Mouse (Mus musculus) cerebral cortex, adult 2 months (tissue): ENCODE results near the gene Fam53b.

ENCODE experiments used
- WGBS: fragments of 180-500 bp; shearing (Covaris S2); methylation state at CpG from one replicate; pipeline ENCODE4 v1.1.7; 2018; 5-methylcytosine and 5-hydroxymethylcytosine counted together

Fam53b gene

DNA sequence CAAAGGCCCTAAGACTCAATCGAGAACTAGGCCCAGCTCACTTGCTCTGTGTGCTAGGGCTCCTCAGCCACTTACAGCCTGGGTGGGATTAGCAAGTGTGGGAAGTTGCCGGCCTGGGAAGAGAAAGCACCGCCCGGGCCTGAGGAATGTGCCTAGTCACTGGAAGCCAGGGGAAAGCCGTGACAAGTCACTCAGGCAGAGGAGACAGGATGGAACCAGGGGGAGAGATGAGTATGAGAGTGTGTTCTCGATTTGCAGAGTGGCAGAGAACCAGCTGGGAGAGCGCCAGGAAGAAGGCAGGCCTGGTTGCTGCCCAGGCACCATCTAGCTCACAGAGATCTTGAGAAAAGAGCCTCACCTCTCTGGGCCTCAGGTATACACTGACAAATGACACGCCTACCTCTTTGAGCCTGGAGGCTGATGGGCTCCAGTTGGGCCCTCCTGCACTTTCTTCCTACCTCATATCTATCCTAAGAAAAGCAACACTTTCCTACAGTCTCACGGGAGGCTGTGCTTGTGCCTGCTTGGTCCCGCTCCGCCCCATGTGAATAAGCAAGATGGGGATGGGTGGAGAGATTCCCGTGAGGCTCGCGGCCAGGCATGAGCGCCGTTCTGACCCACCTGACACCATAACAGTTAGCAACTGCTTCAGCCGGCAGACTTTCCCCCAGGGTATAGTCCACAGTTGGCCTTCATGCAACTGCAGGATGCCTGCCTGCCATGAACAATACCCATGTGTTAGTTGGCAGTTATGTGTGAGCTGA is 77.4 kb downstream of the Fam53b start:
- WGBS: 45% methylated on average over 17 of the region's 17 CpGs

DNA sequence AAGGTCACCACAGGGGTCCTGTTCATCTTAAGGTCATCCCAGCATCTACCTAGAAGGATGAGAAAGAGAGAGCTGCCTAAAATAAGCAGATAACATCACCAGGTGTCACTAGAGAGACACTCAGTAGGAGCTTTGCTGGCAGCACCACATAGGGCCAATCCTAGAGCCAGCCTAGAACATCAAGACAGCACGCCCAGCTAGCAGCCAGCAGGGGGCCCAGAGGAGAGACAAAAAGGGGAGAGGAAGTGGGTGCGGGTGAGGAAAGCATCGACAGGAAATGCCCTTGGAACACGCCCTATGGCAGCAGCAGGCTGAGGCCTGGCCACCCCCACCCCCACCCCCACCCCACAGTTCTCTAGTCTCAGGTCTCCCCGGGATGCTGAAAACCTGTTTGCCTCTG is 78.5 kb downstream of the Fam53b start:
- WGBS: 62% methylated on average over 5 of the region's 5 CpGs

DNA sequence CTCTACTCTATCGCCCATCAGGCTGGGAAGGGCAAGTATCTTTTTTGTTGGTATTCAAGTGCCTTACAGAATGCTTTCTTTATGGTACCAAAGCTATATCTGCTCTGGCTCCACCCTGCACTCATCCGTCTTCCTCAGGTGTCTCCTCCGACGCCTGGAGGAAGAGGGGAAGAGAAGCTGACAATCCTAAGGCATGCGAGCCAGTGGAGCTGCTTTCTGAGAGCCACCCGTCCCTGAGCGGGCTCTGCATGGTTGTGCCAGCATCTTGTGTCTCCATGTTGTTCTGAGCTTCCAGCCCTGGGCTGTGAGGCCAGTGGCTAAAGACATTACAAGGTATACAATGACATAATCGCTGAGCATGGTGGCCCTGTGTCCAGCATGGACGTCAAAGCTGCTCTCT is 79.5 kb downstream of the Fam53b start:
- WGBS: 87% methylated on average over 9 of the region's 9 CpGs

DNA sequence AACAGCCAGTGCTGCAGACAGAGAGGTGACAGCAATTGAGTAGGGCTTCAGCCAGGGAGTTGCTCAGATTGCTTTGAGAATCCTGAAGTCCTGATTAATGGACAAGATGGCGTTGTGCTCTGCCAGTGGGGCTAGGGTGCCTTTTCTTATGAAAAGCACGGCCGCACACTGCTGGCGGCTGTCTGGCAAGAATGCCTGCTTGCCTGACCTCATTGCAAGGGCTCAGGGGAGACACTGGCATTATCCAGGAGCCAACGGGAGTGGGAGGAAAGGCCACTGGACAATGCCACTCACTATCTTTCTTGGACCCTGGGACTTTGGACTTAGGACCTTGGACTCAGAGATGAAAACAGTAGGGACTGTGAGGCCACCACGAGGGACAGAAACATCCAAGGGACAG is 80.2 kb downstream of the Fam53b start:
- WGBS: 62% methylated on average over 6 of the region's 6 CpGs

DNA sequence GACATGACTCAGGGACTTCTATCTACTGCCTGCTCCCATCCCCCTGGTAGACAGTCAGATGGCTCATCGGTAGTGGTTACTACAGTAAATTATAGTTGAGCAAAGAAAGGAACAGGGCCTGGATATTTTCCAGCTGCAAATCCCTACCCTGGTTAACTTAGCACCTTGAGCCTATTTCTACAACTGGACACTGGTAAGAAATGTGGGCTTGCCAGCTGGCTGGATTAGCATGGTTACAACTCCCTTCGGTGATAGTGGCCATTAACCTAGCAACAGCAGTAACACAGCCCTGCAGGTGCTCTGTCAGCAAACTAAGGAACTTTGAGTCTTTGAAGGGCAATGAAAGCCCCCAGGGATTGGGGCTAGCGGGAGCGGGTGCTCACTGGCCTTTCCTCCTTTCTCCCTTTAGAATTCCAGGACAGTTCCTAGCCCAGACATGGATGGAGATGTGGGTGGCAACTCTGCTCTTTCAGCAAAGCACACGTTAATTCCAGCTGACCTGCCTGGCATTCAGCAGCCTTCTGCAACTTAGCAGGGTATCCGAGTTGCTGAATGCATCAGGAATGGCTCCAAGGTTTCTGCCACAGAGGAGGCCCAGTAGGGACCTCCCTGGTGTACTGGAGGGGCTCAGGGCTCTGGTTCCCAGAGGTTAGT is 81.4 kb downstream of the Fam53b start:
- WGBS: 57% methylated on average over 6 of the region's 6 CpGs

DNA sequence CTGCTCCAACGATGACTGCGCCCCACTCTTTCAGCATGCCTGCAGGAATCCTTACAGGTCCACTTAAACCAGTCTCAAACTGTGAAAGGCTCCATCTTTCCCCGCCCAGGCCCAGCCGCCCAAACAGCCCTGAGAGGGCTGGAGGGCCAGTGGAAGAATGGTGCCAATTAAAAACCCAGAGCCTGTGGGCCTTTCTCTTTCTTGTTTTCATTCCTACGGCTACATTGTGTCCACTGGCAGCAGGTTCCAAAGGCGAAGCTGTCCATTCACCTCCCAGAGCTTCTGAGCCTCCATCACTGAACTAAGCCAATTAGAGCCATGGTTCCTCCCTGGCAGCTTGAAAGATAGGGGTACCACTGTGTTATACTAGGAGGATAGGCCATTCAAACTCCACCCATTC is 82.1 kb downstream of the Fam53b start:
- WGBS: 71% methylated on average over 6 of the region's 6 CpGs

DNA sequence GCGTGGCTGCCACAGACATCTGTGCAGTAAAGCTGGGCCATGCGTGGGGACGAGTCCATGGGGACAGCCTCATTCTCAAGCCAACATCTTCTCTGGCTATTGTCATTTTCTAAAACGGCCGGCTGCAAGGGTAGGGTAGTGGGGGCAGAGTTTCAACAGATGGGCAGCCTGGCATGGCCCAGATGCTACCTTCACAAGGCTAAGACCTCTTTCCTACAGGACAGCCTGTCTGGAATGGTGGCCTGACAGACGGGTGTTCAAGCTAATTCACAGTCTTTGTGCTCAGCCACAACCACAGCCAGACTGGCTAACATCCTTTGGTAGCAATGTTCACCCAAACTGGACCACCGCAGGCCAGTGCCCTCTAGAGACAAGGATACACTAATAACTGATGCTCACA is 83.2 kb downstream of the Fam53b start:
- 60% methylated on average over 7 of the region's 7 CpGs for WGBS

DNA sequence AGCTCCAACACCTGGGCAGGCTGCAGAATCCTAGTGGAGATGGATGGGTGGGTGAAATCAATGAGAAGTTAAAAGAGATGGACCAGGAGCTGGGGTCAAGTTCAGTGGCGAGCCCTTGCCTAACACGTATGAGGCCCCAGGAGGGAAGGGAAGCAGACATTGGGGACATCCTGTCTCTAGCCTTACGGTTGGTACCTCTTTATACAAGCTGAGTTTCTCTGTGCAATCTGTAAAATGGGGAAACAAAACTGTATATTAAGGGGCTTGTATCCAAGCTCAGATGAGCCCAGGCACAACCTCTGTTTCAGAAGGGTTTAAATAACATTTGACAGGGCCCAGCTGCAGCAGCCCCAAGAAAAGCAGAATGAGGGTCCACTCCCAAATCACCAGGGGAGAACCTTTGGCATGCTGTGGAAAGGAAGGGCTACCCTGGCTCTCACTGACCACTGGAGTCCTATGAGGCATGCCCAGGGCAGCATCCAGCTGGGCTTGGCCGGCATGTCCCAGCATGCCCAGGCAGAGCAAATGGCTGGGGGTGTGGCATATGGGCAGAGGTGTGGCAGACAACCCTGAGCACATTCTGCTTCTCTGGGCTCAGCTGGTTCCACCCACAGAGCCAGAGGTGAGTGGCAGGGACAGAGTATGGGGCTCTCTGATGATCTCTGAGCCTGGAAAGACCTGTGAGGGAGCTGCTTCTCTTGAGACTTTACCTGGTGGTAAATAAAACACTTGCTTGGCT is 84.4 kb downstream of the Fam53b start:
- WGBS: 87% methylated on average over 4 of the region's 4 CpGs

DNA sequence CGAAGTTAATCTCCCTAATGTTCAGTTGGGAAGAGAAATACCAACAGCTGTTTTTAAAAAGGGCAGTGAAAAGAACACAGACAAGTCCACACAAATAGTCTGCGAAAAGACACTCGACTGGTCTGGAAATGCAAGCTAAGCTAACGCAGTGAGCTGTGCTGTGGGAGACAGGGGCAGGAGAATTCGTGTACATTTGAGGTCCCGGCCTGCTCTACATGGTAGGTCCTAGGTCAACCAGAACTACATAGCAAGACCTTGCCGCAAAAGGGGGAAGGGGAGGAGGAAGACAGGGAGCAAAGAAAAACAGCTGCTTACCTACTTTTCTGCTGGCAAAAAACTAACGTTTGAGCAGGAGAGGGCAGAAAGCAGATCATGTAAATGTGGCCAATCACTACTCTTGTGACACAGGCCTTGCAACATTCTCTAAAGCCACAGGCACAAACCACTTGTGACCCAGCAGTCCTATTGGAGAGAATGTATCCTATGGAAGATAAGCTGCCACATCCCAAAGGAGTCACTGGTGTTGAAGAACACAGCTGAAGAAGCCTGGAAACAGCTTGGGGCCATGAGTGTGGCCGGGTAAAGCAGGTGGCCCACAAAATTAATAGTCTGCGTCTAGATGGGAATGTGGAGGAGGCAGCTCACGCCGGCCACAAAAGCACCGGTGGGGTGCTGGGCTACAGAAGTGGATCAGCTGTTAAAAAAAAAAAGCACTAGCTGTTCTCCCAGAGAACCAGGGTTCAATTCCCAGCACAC is 87.4 kb downstream of the Fam53b start:
- WGBS: 69% methylated on average over 13 of the region's 13 CpGs

DNA sequence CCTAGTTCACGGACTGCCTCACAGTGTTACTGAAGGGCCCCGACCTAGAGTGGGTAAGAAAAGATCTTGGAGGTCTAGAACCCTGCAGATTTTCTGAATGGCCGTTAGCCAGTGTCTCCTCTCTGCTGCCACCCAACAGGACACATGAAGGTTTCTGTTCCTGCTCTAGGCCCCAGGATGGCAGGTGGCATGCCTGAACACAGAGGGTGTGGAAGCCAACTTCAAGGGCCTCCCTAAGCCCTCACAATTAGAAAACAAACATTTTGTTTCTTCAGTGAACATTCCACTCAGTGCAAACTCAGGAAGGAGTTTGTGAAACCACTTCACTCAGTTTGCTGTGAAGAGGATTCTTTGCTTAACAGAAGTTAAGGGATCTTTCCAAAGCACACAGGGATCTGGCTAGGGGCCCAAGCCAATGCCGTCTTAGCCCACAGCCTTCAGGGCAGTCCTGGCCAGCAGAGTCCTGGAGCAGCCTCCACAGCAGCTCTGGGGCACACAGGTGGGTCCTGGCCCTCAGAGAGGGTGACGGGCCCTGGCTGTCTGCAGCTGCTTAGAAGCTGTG is 89.1 kb downstream of the Fam53b start:
- WGBS: 74% methylated on average over 5 of the region's 5 CpGs

DNA sequence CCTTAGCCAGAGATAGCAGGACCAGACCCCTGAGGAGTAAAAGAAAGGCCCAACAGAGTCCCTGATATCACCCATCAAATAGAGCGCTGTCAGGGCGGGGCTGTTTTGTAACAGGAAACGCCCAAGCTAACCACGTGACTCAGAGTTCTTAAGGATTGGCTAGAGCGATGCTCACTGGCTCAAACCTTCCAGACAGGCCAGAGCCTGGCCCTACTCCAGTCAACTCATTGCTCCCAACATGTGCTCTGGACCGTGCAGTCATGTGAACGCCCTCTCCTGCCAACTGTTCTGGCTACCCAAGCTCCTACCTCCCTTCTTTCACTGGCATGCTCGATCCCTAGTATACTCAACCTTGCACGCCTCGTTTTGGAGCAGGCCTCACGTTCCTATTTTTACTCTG is 89.8 kb downstream of the Fam53b start:
- 48% methylated on average over 11 of the region's 11 CpGs for WGBS

DNA sequence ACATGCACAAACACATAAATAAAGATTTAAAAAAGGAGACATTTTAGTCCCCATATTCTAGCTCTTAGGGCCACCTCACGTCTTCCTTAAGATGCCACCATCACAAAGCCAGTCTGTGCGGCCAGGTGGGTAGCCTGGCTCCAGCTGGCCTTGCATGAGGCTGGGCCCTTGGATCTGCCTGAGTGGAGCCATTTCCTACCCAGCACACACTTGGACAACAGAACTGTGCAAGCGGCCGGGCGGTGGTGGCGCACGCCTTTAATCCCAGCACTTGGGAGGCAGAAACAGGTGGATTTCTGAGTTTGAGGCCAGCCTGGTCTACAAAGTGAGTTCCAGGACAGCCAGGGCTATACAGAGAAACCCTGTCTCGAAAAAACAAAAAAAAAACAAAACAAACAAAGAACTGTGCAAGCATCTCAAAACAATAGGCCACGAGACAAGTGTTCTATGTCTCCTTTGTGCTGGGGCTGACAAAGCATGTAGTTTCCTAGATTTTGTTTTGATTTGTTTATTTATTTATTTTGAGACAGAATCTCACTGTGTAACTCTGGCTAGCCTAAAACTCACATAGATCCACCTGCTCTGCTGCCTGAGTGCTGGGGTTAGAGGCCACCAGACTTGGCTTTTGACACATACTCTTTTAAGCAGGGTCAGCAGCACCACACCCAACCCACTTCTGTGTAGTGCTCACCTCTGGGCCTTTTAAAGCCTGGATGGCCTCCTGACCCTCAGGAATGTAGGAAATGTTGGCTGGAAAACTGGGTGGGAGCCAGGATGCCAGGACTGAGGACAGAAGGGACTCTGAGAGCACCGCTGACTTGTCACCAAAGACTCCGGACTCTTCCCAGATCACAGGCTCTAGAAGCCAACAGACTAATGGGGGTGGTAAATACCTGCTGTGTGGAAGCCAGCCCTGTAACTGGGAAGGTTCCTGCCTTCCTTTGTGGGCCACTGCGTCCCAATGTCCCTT is 91.0 kb downstream of the Fam53b start:
- 78% methylated on average over 12 of the region's 12 CpGs for WGBS

DNA sequence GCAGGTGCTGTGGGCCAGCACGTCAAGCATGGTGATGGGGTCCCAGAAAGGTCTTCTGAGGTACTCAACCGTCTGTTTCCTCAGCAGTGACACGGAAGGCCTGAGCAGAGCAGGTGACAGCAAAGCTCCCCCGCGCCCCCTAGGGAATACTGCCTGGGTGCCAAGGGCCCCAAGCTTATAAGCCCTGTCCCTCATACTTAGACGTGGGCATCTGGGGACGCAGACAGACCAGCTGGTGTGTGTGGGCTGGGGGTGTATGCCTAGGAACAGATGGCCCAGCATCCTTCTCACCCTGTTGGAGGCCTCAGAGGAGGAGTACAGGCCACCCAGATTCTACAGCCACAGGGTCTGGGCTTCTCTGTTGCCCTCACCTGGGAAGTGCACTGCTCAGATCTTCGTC is 93.1 kb downstream of the Fam53b start:
- WGBS: 61% methylated on average over 8 of the region's 8 CpGs

DNA sequence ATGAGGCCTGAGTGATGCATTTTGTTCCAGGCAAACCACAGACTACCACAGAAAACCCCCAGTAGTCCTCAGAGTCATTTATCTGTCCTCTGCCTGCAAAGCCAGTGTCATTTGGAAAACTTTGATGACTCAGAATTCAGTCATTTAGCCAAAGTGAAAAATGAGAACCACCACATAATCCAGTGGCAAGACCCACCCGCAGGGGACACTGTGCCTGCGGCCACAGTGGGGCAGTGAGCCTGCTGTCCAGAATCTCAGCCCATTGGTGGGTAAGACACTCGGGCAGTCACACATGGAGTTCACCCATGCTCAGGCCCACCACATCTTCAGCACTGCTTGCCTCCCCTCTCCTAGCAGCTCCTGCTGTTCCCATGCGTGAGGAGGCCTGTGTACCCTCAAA is 94.1 kb downstream of the Fam53b start:
- WGBS: 86% methylated on average over 4 of the region's 4 CpGs

DNA sequence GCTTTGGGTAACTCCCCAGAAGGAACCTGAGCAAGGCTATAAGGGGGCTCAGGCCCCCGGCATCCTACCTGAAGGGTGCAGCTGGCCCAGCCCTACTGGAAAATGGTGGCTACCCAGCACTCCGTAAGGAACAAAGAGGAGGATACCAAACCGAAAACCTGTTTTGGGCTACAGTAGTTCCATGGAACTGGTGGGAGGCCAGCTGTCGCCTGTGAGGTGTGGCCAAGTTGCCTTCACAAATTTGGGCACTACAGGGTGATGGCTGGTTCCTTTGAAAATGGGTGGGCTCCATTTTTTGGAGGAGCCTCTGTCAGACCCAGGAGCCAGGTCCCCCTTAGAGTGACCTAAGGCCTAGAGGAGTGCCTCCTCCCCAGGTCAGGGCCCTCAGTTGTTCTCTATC is 98.4 kb downstream of the Fam53b start:
- 66% methylated on average over 4 of the region's 4 CpGs for WGBS

DNA sequence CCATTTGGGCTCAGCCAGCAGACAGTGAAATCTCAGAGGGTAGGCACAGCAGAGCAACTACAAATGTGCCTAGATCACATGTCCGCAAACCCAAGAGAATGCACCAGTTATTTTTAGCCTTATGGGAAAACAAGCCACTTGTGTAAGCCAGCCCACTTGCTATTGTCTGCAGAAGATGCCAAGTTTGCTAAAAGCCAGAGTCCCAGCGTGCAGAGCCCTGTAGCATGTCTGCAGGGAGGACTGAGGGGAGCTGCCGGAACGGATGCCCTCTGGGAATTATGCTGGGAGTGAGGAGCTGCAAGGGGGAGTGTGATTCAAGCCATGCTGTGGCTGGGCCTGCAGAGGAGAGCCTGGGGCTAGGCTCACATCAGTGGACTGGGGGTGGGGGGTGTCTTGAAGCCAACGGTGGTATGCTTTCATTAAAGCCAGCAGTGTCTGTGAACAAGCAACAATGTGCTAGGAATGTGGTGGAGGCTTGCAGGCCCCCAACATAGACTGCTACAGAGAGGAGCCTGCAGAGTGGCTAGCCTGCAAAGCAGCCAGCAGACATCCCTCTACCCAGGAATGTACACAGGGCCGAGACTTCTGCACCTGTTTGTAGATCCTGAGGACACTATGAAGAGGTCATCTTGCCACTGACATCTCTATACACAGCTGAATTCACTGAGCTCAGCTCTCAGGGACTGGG is 99.3 kb downstream of the Fam53b start:
- 10% methylated on average over 6 of the region's 6 CpGs for WGBS

DNA sequence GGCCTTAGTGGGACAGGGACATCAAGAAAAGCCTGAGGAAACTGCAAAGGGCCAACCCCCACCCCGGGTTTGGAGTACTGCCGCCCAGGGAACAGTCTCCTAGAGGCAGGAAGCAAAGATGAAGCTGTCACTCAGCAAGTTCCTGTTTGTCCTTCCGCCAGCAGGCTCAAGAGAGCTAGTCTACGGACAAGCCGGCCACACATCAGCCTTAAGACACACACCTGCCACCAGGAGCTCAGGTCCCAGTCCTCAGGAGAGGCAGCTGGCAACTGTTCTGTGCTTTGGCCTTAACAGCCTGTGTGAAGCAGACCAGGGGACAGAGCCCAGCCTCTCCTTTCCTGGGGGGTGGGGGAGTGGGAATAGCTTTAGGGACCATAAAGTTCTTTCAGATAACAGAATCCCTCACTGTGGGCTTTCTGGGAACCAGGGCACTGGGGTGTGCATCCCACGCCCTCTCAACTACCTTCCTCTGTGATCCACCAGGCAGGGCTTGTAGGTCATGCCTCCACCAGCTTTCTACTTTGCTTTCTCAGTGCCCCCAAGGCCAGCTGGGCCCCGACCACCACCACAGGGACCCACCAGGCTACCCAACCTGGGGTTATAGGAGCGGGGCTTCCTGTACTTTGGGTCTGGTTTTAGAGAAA is 100.1 kb downstream of the Fam53b start:
- WGBS: 64% methylated on average over 8 of the region's 8 CpGs

DNA sequence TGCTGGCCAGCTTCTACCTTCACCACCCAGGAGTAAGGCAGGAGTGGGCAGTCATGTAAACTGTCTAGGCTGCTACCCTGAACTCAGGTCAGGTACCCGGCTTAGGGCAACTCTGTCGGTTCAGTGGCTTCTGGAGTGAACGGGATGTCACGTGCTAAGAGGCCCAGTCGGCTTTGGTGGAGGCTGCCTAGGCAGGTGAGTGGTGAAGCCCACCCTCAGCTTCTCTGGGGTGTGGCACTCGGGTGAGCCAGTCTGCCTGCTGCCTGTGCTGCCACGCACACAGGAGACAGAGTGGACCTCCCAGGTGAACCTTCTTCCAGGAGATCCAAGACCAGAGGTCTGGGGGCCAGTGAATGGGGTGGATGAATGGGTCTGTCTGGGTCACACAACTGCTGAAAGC is 100.7 kb downstream of the Fam53b start:
- WGBS: 79% methylated on average over 7 of the region's 7 CpGs

DNA sequence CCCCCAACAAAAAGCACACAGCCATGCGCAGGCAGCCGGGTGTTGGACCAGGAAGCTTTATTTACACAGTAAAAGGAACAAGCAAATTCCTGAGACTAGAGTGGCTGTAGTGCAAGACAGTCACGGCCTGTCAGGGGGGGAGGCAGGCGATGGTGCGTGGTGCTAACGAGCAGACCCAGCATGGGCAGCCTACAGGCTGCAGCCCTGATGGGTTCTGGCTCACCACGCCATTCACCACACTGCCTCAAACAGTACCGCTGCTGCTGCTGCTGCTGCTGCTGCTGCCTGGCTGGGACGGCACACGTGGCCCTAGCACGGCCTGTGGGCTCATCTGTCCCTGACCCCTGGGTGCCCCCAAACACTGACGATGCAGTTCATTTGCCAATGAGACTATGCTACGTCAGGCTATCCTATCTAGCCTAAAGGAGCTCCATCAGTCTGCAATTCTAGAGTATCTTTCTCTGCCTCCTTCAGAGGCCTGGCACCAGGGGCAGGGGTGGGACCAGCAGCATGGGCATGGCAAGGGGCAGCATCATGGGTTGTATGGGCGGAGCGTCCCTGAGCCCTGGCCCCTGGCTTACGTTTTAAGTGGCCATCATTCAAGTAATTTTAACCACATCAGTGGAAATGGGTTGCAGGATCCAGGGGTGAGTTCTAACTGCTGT is 101.5 kb downstream of the Fam53b start:
- 40% methylated on average over 16 of the region's 16 CpGs for WGBS
